Mouse (Mus musculus) Patski (cell line): ENCODE measurements around the gene Hoxc9. TPM values are rescaled to one million over a fixed set of nuclear protein-coding genes. Genes with fewer than 3 reads are reported as not detected.

Experiments used
- ATAC-seq: fragments of 100-300 bp; one replicate; pipeline ENCODE4 v1.8.0; 2021
- CTCF ChIA-PET: fragments of 350-600 bp; sonication (Branson Sonifier 250); formaldehyde crosslinking; loops from one replicate; lab custom pipeline; 2022; ENCODE audit warnings: inconsistent platforms; lab: Charles Lee
- POLR2A ChIA-PET: fragments of 350-600 bp; sonication (Branson Sonifier 250); formaldehyde crosslinking; loops from one replicate; lab custom pipeline; 2022; ENCODE audit warnings: antibody characterized with exemption, inconsistent platforms; lab: Charles Lee
- DNase-seq: peaks from one replicate; pipeline ENCODE4 v3.0.0-alpha.2; 2011; ENCODE audit warnings: low read depth, low spot score
- H3K27me3 ChIP-seq: fragments of 371-371 bp; one replicate; pipeline ENCODE4 v1.5.1; 2021
- CTCF ChIP-seq: fragments of 100-300 bp; IDR thresholded peaks from one replicate; pipeline ENCODE4 v1.5.1; 2021
- in situ Hi-C: fragments of 300-500 bp; cut with MboI; formaldehyde crosslinking; loops from 3 replicates; pipeline ENCODE4 v1.11.1; 2018; ENCODE audit warnings: low pct_unique_long_range_greater_than_20kb, mixed read lengths
- polyA plus RNA-seq: library from polyadenylated mRNA; unstranded; gene quantifications from one replicate; pipeline ENCODE4 v1.2.3, GENCODE M21; 2021

The Hoxc9 gene
- polyA plus RNA-seq, 1 experiment from 2014 or later, result 5.8 TPM

DNA sequence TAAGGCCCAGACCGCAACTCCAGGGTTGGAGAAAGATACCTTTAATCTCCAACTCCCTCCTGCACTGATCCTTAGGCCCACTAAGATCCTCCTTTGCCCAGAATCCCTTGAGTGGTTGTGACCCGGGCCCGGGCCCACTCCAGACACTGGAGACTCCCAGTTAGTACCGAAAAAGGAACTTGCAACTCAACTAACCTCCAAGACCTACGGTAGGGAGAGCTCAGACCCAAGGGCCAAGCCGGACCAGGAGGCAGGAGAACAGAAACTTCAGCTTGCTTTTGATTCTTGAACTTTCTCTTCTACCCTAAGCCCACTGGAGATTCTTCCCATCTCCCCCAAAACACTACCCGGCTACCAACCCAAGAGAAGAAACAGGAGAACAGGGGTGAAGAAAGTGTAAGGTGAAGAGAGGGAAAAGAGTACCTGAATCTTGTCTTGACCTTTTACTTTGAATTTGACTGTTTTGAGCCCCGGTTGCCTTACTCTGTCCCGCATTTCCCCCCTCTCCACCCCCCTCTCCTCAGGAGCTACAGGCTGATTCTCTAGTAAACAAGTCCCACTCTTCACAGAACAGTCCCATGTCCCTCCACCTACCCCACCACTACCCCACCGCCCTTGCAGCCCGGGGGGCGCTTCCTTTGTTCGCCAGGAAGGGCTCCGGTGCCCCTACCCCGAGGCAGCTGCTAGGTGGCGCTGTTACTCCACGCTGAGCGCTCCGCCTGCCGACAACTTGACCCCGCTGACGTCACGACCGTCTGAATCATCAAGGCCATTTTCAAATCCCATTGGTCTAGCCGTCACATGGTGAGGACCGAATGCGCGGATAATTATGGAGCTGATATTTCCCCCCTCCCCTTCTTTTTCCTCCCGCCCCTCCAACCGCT, 10.1 kb upstream of the Hoxc9 start:
- TF ChIP-seq CTCF, result peak; percentile 98
- in situ Hi-C loops, result loop anchor here (10.0 kb wide), 1 partner anchor 339 kb away; no protein-coding TSS in a partner anchor
- ChIA-PET CTCF (interaction anchor here (0.6 to 3.5 kb wide), 21 partner anchors 8 to 273 kb away, joined by 3 to 43 read pairs (median 5); partner anchors contain the start of gene Cbx5), POLR2A (interaction anchor here (1.6 to 1.7 kb wide), 2 partner anchors 14 to 211 kb away, joined by 7 to 10 read pairs; no protein-coding TSS in a partner anchor)
- ATAC-seq (peak; percentile 54), DNase-seq (no peak)
- no peaks in the 10 kb centered on the region for H3K27me3 ChIP-seq

DNA sequence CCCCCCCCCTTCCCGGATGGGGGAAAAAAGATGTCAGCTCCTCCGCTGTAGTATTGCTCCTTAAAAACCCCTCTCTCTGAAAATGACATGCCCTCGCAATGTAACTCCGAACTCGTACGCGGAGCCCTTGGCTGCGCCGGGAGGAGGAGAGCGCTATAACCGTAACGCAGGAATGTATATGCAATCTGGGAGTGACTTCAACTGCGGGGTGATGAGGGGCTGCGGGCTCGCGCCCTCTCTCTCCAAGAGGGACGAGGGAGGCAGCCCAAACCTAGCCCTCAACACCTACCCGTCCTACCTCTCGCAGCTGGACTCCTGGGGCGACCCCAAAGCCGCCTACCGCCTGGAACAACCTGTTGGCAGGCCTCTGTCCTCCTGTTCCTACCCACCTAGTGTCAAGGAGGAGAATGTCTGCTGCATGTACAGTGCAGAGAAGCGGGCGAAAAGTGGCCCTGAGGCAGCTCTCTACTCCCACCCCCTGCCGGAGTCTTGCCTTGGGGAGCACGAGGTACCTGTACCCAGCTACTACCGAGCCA, 9.4 kb upstream of the Hoxc9 start, which contains the start of gene Hoxc10:
Hoxc10 (plus strand) TSS at position 21 of the 536 bp plus-strand sequence.
- ChIA-PET CTCF (interaction anchor here (0.6 to 3.5 kb wide), 18 partner anchors 8 to 272 kb away, joined by 3 to 43 read pairs (median 5); partner anchors contain the start of gene Cbx5), POLR2A (interaction anchor here (0.5 to 1.7 kb wide), 3 partner anchors 13 to 211 kb away, joined by 3 to 10 read pairs (median 7); partner anchors contain the start of gene Hoxc8)
- no peaks in the 10 kb centered on the region for H3K27me3 ChIP-seq
- no peak for TF ChIP-seq CTCF
- ATAC-seq (no peak), DNase-seq (no peak)
- in situ Hi-C loops, result loop anchor here (10.0 kb wide), 1 partner anchor 338 kb away; no protein-coding TSS in a partner anchor

DNA sequence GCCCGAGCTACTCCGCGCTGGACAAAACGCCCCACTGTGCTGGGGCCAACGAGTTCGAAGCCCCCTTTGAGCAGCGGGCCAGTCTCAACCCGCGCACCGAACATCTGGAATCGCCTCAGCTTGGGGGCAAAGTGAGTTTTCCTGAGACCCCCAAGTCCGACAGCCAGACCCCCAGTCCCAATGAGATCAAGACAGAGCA, 9.0 kb upstream of the Hoxc9 start, which contains the start of gene Hoxc5:
Hoxc5 (plus strand) TSS at position 132 of the 199 bp plus-strand sequence.
- no peaks in the 10 kb centered on the region for H3K27me3 ChIP-seq
- no peak for DNase-seq
- ChIA-PET CTCF (interaction anchor here (1.1 to 3.5 kb wide), 8 partner anchors 14 to 211 kb away, joined by 3 to 43 read pairs (median 8); no protein-coding TSS in a partner anchor), POLR2A (interaction anchor here (0.5 to 1.7 kb wide), 3 partner anchors 13 to 210 kb away, joined by 3 to 10 read pairs (median 7); partner anchors contain the start of gene Hoxc8)
- in situ Hi-C loops, result loop anchor here (10.0 kb wide), 1 partner anchor 338 kb away; no protein-coding TSS in a partner anchor
- no peak for ATAC-seq
- no peak for TF ChIP-seq CTCF

DNA sequence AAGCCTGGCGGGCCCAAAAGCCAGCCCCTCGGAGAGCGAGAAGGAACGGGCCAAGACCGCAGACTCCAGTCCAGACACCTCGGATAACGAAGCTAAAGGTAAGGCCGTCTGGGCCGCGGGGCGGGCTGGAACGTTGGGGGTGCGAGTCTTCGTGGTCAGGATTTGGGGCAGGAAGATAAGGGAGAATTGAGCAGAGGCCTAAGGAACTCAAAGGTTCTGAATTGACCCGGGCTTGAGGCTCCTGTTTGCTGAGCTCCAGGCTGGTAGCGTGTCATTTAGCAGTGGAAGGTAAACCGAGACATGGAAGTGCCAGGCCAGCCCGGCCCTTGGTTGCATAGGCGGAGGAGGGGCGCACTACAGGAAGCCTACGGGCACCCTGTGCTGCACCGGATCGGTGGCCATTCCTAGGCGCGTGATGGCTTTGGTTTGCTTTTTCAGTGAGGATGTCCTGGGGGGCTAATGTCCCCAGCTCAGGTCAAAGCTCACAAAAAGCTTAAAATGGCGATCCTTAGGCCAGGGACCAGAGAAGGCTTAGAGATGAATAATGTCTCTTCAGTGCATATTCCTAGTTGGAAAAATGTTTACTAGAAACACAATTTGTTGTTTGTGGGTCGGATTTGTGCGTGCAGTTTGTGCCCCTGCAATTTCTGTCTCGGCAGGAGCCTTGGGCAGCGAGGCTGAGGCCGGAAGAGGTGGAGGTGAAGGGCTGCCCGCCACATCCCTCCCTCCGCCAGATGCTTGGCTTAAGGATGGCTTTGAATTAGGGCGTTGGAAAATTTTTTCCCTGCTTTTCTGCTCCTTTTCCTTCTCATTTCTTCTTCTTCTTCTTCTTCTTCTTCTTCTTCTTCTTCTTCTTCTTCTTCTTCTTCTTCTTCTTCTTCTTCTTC, 8.5 kb upstream of the Hoxc9 start:
- in situ Hi-C loops, result loop anchor here (10.0 kb wide), 1 partner anchor 337 kb away; no protein-coding TSS in a partner anchor
- no peak for ATAC-seq
- DNase-seq, result no peak
- ChIA-PET POLR2A (interaction anchor here (0.7 to 1.7 kb wide), 5 partner anchors 12 to 394 kb away, joined by 3 to 10 read pairs (median 4); no protein-coding TSS in a partner anchor), CTCF (interaction anchor here (1.1 to 3.5 kb wide), 5 partner anchors 14 to 211 kb away, joined by 3 to 43 read pairs (median 3); no protein-coding TSS in a partner anchor)
- no peaks in the 10 kb centered on the region for H3K27me3 ChIP-seq
- no peak for TF ChIP-seq CTCF

DNA sequence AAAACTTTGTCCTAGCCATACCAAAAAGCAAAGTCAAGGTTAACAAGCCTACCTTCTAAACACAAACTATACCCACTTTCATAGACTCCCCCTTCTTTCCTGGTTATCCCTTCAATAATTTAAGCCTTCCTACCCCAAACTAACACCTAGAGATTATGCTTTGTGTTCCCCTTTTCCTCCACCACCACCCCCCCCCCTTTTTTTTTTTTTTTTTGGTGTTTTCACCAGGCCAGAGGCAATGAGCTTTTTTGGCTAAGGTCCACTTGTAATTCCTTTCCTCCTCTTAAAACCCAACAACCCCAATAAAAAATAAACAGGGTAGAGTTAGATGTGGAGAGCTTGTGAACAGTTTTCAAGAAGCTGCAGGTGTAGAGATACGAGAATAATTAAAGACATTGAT, 6.9 kb upstream of the Hoxc9 start:
- no peaks in the 10 kb centered on the region for H3K27me3 ChIP-seq
- DNase-seq, result no peak
- TF ChIP-seq CTCF, result no peak
- in situ Hi-C loops, result loop anchor here (10.0 kb wide), 1 partner anchor 336 kb away; no protein-coding TSS in a partner anchor
- CTCF ChIA-PET, result interaction anchor here (1.1 kb wide), 1 partner anchor 209 kb away, joined by 5 read pairs; no protein-coding TSS in a partner anchor
- POLR2A ChIA-PET, result interaction anchor here (0.8 kb wide), 1 partner anchor 10 kb away, joined by 5 read pairs; no protein-coding TSS in a partner anchor
- no peak for ATAC-seq

DNA sequence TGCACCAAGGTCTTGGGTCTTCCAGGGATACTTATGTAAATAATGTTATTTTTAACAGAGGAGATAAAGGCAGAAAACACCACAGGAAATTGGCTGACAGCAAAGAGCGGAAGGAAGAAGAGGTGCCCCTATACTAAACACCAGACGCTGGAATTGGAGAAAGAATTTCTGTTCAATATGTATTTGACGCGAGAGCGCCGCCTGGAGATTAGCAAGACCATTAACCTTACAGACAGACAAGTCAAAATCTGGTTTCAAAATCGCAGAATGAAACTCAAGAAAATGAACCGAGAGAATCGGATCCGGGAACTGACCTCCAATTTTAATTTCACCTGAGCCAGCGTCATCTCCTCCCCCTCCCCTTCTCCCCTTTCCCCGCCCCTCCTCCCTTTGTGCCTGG, 5.5 kb upstream of the Hoxc9 start:
- DNase-seq, result no peak
- no peak for ATAC-seq
- no peaks in the 10 kb centered on the region for H3K27me3 ChIP-seq
- in situ Hi-C loops, result no loop called here
- no peak for TF ChIP-seq CTCF
- POLR2A ChIA-PET, result no interaction called here
- CTCF ChIA-PET, result no interaction called here

DNA sequence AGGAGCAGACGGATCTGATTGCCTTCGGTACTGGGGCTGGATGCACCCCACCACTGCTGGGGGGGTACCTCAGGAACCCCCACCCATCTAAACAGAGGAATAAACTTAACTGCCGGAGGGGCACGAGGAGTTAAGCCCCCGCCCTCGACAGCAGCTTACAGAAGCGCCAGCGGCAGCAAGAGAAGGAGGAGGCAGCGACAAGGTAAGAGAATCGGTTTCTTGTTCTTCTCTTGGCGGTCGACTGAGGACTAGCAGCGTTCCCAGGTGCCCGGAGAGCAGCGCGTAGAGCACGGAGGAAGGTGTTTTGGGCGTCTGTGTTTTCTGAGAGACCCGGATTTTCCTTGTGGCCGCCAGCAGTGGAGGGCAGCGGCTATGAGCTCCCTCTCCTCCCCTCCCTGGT, 4.0 kb upstream of the Hoxc9 start:
- POLR2A ChIA-PET, result no interaction called here
- ATAC-seq (no peak), DNase-seq (no peak)
- TF ChIP-seq CTCF, result no peak
- H3K27me3 ChIP-seq, result no peaks in the 10 kb centered on the region
- CTCF ChIA-PET, result interaction anchor here (1.2 kb wide), 1 partner anchor 213 kb away, joined by 3 read pairs; no protein-coding TSS in a partner anchor
- in situ Hi-C loops, result no loop called here

DNA sequence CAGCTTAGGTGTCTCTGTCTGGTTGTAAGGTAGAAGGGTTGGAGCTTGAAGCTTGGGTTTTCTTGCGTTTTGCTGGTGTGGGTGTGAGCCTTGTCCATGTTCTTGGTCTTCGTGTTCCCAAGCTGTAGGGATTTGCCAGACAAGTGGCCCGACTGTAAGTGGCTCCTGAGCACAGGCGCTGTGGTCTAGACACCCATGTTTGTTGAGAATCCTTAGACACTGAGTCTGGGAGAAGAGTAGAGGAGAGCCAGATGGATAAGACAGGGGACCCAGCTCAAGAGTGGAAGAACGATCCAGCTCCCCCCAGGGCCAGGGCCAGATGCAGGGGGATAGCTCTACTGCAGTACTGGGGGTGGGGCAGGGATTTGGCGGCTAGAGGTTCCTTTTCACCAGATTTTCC, 3.5 kb upstream of the Hoxc9 start:
- no peak for TF ChIP-seq CTCF
- in situ Hi-C loops, result no loop called here
- ChIA-PET POLR2A (no interaction called here), CTCF (interaction anchor here (1.2 kb wide), 1 partner anchor 212 kb away, joined by 3 read pairs; no protein-coding TSS in a partner anchor)
- ATAC-seq (no peak), DNase-seq (no peak)
- no peaks in the 10 kb centered on the region for H3K27me3 ChIP-seq

DNA sequence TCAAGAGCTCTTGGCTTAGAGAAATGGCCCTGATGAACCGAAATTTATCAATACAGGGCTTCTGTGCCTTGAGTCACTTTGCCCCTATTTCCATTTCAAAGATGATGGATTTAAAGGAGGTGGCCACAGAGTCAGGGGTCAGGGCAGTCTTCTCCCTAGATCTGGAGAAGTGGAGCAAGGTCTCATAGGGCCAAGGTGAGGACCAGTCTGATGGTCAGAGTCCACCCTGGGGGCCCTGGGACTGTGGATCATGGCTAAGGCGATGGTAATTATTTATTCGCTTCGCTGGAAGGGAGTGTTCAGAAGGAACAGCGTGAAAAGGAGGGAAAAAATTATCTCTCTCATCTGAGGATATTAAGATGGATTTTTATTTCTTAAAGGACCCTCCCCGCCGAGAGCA, 1.2 kb upstream of the Hoxc9 start:
- DNase-seq, result no peak
- TF ChIP-seq CTCF, result no peak
- in situ Hi-C loops, result no loop called here
- no peak for ATAC-seq
- no peaks in the 10 kb centered on the region for H3K27me3 ChIP-seq
- CTCF ChIA-PET, result interaction anchor here (0.9 kb wide), 1 partner anchor 9 kb away, joined by 3 read pairs; the partner anchor contains the start of gene Hoxc10
- POLR2A ChIA-PET, result no interaction called here
